Mouse (Mus musculus): Measurements from ENCODE around the gene Trio.

Gene Trio

DNA sequence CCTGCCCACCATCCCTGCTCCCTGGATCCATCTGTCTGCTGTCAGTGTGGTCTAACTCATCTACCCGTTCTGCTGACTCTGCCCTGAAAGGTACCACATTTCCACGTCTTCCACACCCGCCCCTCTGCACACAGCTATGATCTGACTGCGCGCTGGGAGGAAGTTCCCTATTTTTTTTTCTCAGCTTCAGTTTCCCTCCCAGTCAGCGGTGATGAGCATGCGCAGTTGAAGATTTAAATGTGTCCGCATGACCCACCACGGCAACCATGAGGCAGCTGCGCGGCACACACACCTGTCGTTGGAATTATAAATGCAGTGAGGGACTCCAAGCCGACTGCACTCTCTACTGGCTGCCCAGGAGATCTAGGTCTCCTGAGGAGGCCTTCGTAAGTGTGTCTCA lies 142.8 kb downstream of the Trio start:
- in situ Hi-C loops (cut with MboI, MseI) = no loop called here

DNA sequence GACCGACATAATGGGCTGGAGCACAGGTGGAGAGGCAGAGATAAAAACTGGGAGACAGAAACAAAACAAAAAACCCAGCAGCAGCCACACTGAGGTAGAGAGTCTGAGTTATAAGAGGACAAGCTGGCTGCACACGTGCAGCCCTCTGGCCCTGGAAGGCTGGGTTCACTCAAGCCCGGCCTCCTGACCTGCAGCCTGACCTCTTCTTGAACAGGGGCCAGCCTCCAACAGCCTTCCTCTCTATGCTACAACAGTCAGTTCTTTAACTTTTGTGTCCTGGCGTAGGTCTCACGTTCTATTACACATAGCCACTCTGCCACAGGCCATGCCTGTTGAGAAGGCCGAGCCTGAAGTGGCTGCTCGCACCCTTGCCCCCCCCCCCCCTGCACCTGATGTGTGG lies 147.8 kb downstream of the Trio start:
- in situ Hi-C loops (cut with MboI, MseI) = no loop called here

DNA sequence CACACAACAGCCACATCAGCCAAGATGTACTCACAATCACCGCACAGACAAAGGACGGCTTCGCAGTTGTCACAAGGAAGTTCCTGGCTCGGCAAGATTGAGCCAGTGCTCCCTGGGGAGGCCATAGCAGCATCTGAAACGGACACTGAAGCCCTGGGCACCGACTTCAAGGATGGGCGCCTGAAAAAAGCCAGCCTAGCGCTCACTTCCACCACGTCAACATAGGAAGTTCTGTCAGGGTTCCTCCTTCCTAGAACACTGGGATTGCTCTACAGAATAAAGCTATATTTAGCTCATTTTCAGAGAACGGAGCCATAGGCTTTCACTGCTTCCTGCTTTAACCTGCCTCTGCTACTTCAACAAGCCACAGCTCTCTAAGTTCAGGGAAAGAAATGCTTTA lies 149.3 kb downstream of the Trio start:
- in situ Hi-C loops (cut with MboI, MseI) = no loop called here

DNA sequence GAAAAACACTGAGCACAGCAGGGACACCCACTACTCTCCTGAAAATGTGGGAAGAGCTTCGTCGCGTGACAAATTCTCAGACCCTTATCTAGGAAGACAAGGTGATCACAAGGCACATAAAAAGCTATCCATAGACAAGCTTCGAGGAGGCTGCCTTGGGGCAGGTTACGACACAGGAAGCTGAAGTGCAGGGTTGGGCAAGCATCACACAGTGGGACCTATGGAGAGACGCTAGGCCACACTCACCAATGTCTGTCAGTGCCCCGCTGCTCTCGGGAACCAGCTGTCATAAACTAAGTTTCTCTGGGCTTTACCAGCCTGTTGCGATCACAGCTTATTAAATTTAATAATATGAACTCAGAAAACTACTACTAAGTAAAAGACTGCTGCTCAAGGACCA lies 149.9 kb downstream of the Trio start:
- in situ Hi-C loops (cut with MboI, MseI) = no loop called here

- in situ Hi-C loops (cut with MboI, MseI) = no loop called here
Observed at GRCm38 (mm10) chr15:27873747-27874320, 151.8 kb downstream of the Trio start.

GRCm38 (mm10) chr15:27872286-27872685 lies 153.4 kb downstream of the Trio start:
- in situ Hi-C loops (cut with MboI, MseI) = no loop called here

DNA sequence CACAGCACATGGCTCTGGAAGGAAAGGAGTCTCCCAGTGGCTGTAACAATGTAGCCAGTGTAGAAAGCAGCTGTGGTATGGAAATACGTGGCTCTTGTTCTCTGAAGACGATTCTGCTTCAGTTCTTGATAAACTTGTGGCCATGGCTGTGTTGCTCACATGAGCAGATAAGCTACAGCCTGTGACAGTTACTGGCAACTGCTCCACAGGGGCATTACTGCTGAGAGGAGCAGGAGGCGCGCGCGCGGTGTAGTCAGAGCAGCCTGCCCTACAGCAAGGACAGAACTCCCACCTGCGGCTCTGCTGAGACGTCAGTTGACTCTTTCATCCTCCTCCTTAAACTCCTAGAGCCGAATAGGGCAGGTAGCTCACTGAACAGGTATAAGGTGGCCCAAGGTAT lies 153.9 kb downstream of the Trio start:
- in situ Hi-C loops (cut with MboI, MseI) = no loop called here

DNA sequence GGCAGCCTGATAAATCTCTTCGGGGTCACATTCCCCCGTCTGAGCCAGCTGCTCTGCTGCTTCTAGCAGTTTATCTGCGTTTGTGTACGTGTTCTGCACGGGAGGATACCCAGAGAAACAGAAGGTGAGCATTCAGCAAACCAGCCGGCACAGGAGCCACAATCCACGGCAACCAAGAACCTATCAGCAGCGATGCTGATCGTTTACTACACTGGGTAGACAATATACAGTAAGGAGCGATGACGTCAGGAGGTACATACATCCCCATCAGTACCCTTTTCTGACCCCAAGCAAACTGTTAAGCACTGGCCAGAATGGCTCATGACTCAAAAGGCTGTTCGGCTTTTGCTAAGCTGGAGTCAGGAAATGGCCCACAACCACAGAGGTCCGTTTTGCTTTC lies 154.4 kb downstream of the Trio start:
- in situ Hi-C loops (cut with MboI, MseI) = no loop called here

GRCm38 (mm10) chr15:27869001-27869400 lies 156.6 kb downstream of the Trio start:
- in situ Hi-C loops (cut with MboI, MseI) = loop anchor here (10.0 kb wide), 1 partner anchor 514 kb away; no protein-coding TSS in a partner anchor

GRCm38 (mm10) chr15:27867831-27868230 lies 157.8 kb downstream of the Trio start:
- in situ Hi-C loops (cut with MboI, MseI) = loop anchor here (10.0 kb wide), 1 partner anchor 513 kb away; no protein-coding TSS in a partner anchor

- in situ Hi-C loops (cut with MboI, MseI) = loop anchor here (10.0 kb wide), 1 partner anchor 512 kb away; no protein-coding TSS in a partner anchor
Observed at GRCm38 (mm10) chr15:27866471-27866870, 159.2 kb downstream of the Trio start.

GRCm38 (mm10) chr15:27866053-27866452 lies 159.6 kb downstream of the Trio start:
- in situ Hi-C loops (cut with MboI, MseI) = loop anchor here (10.0 kb wide), 1 partner anchor 511 kb away; no protein-coding TSS in a partner anchor

GRCm38 (mm10) chr15:27864397-27864796 lies 161.3 kb downstream of the Trio start:
- in situ Hi-C loops (cut with MboI, MseI) = loop anchor here (10.0 kb wide), 1 partner anchor 510 kb away; no protein-coding TSS in a partner anchor

- in situ Hi-C loops (cut with MboI, MseI) = loop anchor here (10.0 kb wide), 1 partner anchor 508 kb away; no protein-coding TSS in a partner anchor
Observed at GRCm38 (mm10) chr15:27862949-27863348, 162.7 kb downstream of the Trio start.

DNA sequence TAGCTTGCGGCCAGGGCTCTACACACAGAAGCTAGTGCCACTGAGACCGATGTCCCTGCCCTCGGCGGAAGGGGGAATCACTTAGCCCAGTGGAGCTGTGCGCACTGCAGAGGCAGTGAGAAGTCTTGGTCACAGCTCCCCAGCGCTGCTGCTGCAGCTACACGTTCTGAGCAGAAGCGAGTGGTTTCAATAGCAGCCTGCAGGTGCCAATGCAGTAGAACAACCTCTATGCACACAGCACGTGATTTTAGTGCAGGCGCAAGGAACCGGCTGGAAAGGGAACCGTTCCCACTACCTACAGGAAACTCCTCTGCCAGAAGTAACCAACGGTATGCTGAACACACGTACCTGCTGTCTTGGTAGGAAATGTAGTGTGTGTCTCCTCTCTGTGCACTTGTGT lies 165.2 kb downstream of the Trio start:
- in situ Hi-C loops (cut with MboI, MseI) = loop anchor here (10.0 kb wide), 1 partner anchor 506 kb away; no protein-coding TSS in a partner anchor

GRCm38 (mm10) chr15:27859590-27859989 lies 166.1 kb downstream of the Trio start:
- in situ Hi-C loops (cut with MboI, MseI) = no loop called here

- in situ Hi-C loops (cut with MboI, MseI) = no loop called here
Observed at GRCm38 (mm10) chr15:27859115-27859514, 166.5 kb downstream of the Trio start.

DNA sequence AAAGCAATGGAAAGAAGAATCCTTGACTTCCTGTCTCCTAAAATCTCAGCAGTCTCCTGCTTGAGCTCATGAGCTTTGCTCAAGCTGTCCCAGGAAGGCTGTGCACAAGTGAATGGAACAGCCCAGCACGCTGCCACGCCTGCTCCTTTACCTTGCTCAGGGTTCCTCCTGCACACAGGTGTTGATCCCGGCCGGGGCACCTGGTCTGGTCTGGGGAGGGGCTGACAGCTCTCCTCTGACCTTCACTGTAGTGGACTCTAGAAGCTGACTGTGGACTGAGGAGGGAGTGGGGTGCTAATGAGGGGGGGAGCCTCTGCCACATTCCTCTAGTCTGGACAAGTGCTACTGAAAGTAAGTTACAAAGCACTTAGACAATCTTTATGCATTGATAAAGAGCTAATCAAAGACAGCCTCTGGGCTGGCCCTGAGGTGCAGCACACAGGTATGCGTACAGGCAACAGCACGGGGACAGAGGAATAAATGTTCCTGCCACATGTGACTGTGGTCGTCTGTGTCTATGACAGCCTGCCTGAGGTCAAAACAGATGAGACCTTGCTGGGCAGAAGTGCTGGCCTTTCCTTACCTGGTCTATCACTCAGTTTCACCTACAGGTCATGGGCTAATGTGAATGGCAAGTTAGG lies 167.3 kb downstream of the Trio start:
- in situ Hi-C loops (cut with MboI, MseI) = no loop called here

- in situ Hi-C loops (cut with MboI, MseI) = no loop called here
Observed at GRCm38 (mm10) chr15:27857242-27857641, 168.4 kb downstream of the Trio start.

GRCm38 (mm10) chr15:27856050-27856787 lies 169.4 kb downstream of the Trio start:
- in situ Hi-C loops (cut with MboI, MseI) = no loop called here

GRCm38 (mm10) chr15:27851312-27851711 lies 174.3 kb downstream of the Trio start:
- in situ Hi-C loops (cut with MboI, MseI) = no loop called here

GRCm38 (mm10) chr15:27850904-27851303 lies 174.7 kb downstream of the Trio start:
- in situ Hi-C loops (cut with MboI, MseI) = no loop called here

All from regulatory T cell (primary cell).